Mouse (Mus musculus) cerebellum, postnatal 10 days (tissue): ENCODE results near the gene Lcn11.
"Not testable (repeated sequence)": the region's sequence is repeated elsewhere in the genome, so short reads cannot be mapped to it uniquely, and the experiment has no call there.

Source experiments
- DNase-seq, 2 experiments: peaks; one replicate each; pipeline ENCODE4 v3.0.0; 2021; ENCODE audit warnings: mixed read lengths in 2 of 2

Lcn11 gene

GRCm38 (mm10) chr2:25776717-25777116 is at the start of gene Lcn11:
Lcn11 (plus strand) TSS chr2:25777017.
- DNase-seq = no peak

- no peak for DNase-seq
These were observed 43.5 kb upstream of the Lcn11 start for GRCm38 (mm10) chr2:25733199-25733930.

GRCm38 (mm10) chr2:25736709-25737108 is 40.1 kb upstream of the Lcn11 start, which contains the start of gene Obp2b:
Obp2b (plus strand) TSS chr2:25737009.
- not testable (repeated sequence) for DNase-seq

- no peak for DNase-seq
These were observed 35.1 kb upstream of the Lcn11 start for GRCm38 (mm10) chr2:25741671-25742070.

GRCm38 (mm10) chr2:25754201-25754600 is 22.6 kb upstream of the Lcn11 start:
- DNase-seq = no peak

- no peak for DNase-seq
These were observed 18.7 kb upstream of the Lcn11 start for GRCm38 (mm10) chr2:25758064-25758625.

GRCm38 (mm10) chr2:25765269-25765668 is 11.5 kb upstream of the Lcn11 start, which contains the start of gene Lcn3:
Lcn3 (plus strand) TSS chr2:25765569.
- DNase-seq = no peak

- DNase-seq = no peak
These were observed 9.1 kb upstream of the Lcn11 start for GRCm38 (mm10) chr2:25767764-25768163.

- peak; percentile 38 to 52 for DNase-seq
These were observed 3.3 kb upstream of the Lcn11 start for GRCm38 (mm10) chr2:25773507-25773906.

GRCm38 (mm10) chr2:25774640-25775039 is 2.2 kb upstream of the Lcn11 start:
- no peak for DNase-seq

- peak; percentile 41 to 45 for DNase-seq
These were observed 826 bp upstream of the Lcn11 start for GRCm38 (mm10) chr2:25775991-25776390.

GRCm38 (mm10) chr2:25779076-25779475 is 2.3 kb downstream of the Lcn11 start:
- DNase-seq = no peak

GRCm38 (mm10) chr2:25780921-25781320 is 4.1 kb downstream of the Lcn11 start:
- peak in 1 of 2 experiments; percentile 27 for DNase-seq

- DNase-seq = no peak
These were observed 5.1 kb downstream of the Lcn11 start, which contains the start of gene Gm13539 for GRCm38 (mm10) chr2:25781957-25782356. Gm13539 (plus strand) TSS chr2:25782257.

GRCm38 (mm10) chr2:25785573-25786322 is 8.9 kb downstream of the Lcn11 start:
- peak; percentile 39 to 47 for DNase-seq

- DNase-seq = no peak
These were observed 12.3 kb downstream of the Lcn11 start for GRCm38 (mm10) chr2:25789092-25789491.

- DNase-seq = no peak
These were observed 20.8 kb downstream of the Lcn11 start for GRCm38 (mm10) chr2:25797635-25798034.

GRCm38 (mm10) chr2:25798065-25798464 is 21.2 kb downstream of the Lcn11 start:
- DNase-seq = no peak

GRCm38 (mm10) chr2:25811711-25812110 is 34.9 kb downstream of the Lcn11 start:
- no peak for DNase-seq

GRCm38 (mm10) chr2:25813364-25813763 is 36.5 kb downstream of the Lcn11 start:
- no peak for DNase-seq

- not testable (repeated sequence) for DNase-seq
These were observed 38.9 kb downstream of the Lcn11 start, which contains the start of gene Glt6d1 for GRCm38 (mm10) chr2:25815748-25816147. Glt6d1 (minus strand) TSS chr2:25815848.

- DNase-seq = peak; percentile 59 to 61
These were observed 46.0 kb downstream of the Lcn11 start, which contains the start of gene Lcn9 for GRCm38 (mm10) chr2:25822806-25823205. Lcn9 (plus strand) TSS chr2:25823153.

GRCm38 (mm10) chr2:25824751-25825150 is 47.9 kb downstream of the Lcn11 start:
- DNase-seq = peak in 1 of 2 experiments; percentile 0
